Mouse (Mus musculus) forebrain, postnatal 0 days (tissue): ENCODE measurements around the gene Dlgap1. TPM values are rescaled to one million over a fixed set of nuclear protein-coding genes. Genes with fewer than 3 reads are reported as not detected.

Experiments used
- ATAC-seq: fragments of 200-750 bp; cut with Nextera tagmentation; 2 replicates; pipeline ENCODE4 v1.8.0; 2017; ENCODE audit warnings: mild to moderate bottlenecking, moderate library complexity
- DNase-seq: peaks from one replicate; pipeline ENCODE4 v3.0.0-alpha.2; 2015
- H3K27ac ChIP-seq: fragments of 300-500 bp; sonication (generic); 2 replicates; pipeline ENCODE4 v1.5.1; 2014; ENCODE audit warnings: low read depth, mild to moderate bottlenecking, antibody characterized with exemption, low read length, moderate library complexity, mixed read lengths
- H3K27me3 ChIP-seq: fragments of 300-500 bp; sonication (generic); 2 replicates; pipeline ENCODE4 v1.6.1; 2014; ENCODE audit warnings: mild to moderate bottlenecking, low read length, mixed read lengths; ENCODE audit not compliant: insufficient read depth
- H3K36me3 ChIP-seq: fragments of 300-500 bp; sonication (generic); 2 replicates; pipeline ENCODE4 v1.6.1; 2014; ENCODE audit warnings: mild to moderate bottlenecking, moderate library complexity; ENCODE audit not compliant: insufficient read depth
- H3K4me1 ChIP-seq: fragments of 300-500 bp; sonication (generic); 2 replicates; pipeline ENCODE4 v1.6.1; 2014; ENCODE audit warnings: antibody characterized with exemption; ENCODE audit not compliant: insufficient read depth
- H3K4me2 ChIP-seq: fragments of 300-500 bp; sonication (generic); 2 replicates; pipeline ENCODE4 v1.6.1; 2014; ENCODE audit warnings: low read depth, mild to moderate bottlenecking, moderate library complexity
- H3K4me3 ChIP-seq: fragments of 300-500 bp; sonication (generic); 2 replicates; pipeline ENCODE4 v1.5.1; 2014; ENCODE audit warnings: low read depth, low read length, mixed read lengths
- H3K9ac ChIP-seq: fragments of 300-500 bp; sonication (generic); 2 replicates; pipeline ENCODE4 v1.6.1; 2014; ENCODE audit warnings: mild to moderate bottlenecking
- H3K9me3 ChIP-seq: fragments of 300-500 bp; sonication (generic); 2 replicates; pipeline ENCODE4 v1.6.1; 2016; ENCODE audit warnings: low read length
- CTCF ChIP-seq: sonication (generic); IDR thresholded peaks from 2 replicates; pipeline ENCODE4 v1.5.1; 2016; ENCODE audit warnings: antibody characterized with exemption, control low read depth, low read depth
- WGBS: fragments of 180-500 bp; shearing (Covaris S2); extraction: QIAGEN DNeasy Blood & Tissue Kit; methylation state at CpG from one replicate; pipeline ENCODE4 v1.1.7; 2014; 5-methylcytosine and 5-hydroxymethylcytosine counted together
- polyA plus RNA-seq: library from polyadenylated mRNA; unstranded; fragments of >200 nt; fragmentation: Nextera tagmentation; extraction: Ambion mirVana; gene quantifications from 2 replicates; pipeline ENCODE4 v1.2.1, GENCODE M21; 2015
- total RNA-seq: library from RNA; depleted of rRNA; stranded (reverse); fragments of >200 nt; gene quantifications from 2 replicates; pipeline ENCODE4 v1.2.3, GENCODE M21; 2014

The Dlgap1 gene
- total and polyA plus RNA-seq, 2 experiments from 2014 or later: 44.8 to 105 TPM

- Histone ChIP-seq H3K4me3 (no peak overlapping the region), H3K4me2 (no peak overlapping the region), H3K27me3 (no peaks in the 10 kb centered on the region), H3K4me1 (no peaks in the 10 kb centered on the region), H3K9me3 (no peaks in the 10 kb centered on the region), H3K9ac (no peak overlapping the region), H3K36me3 (no peaks in the 10 kb centered on the region), H3K27ac (no peak overlapping the region)
- WGBS: 80% methylated on average over 5 of the region's 5 CpGs
- no peak for DNase-seq
- ATAC-seq: peak; percentile 25; the same call in 1 of the 2 replicates
- TF ChIP-seq CTCF: no peak
Observed at GRCm38 (mm10) chr17:70728719-70729281, 759.9 kb downstream of the Dlgap1 start.

GRCm38 (mm10) chr17:70734728-70735127, 765.9 kb downstream of the Dlgap1 start:
- H3K4me3 ChIP-seq: no peak overlapping the region
- no peak overlapping the region for H3K27ac ChIP-seq
- no peaks in the 10 kb centered on the region for H3K4me1 ChIP-seq
- no peaks in the 10 kb centered on the region for H3K9me3 ChIP-seq
- no peak overlapping the region for H3K4me2 ChIP-seq
- no peak for ATAC-seq
- no peaks in the 10 kb centered on the region for H3K27me3 ChIP-seq
- H3K36me3 ChIP-seq: no peaks in the 10 kb centered on the region
- no peak overlapping the region for H3K9ac ChIP-seq
- no peak for DNase-seq
- TF ChIP-seq CTCF: no peak
- WGBS: 94% methylated on average over 3 of the region's 3 CpGs

- H3K4me1 ChIP-seq: no peaks in the 10 kb centered on the region
- no peak for DNase-seq
- no peak overlapping the region for H3K9ac ChIP-seq
- ATAC-seq: no peak
- no peak for TF ChIP-seq CTCF
- no peaks in the 10 kb centered on the region for H3K27me3 ChIP-seq
- no peak overlapping the region for H3K4me3 ChIP-seq
- H3K36me3 ChIP-seq: no peaks in the 10 kb centered on the region
- no peaks in the 10 kb centered on the region for H3K9me3 ChIP-seq
- 67% methylated on average over 3 of the region's 3 CpGs for WGBS
- no peak overlapping the region for H3K27ac ChIP-seq
- H3K4me2 ChIP-seq: no peak overlapping the region
Observed at GRCm38 (mm10) chr17:70735396-70735795, 766.5 kb downstream of the Dlgap1 start.

- Histone ChIP-seq H3K9ac (no peak overlapping the region), H3K27me3 (no peaks in the 10 kb centered on the region), H3K9me3 (no peaks in the 10 kb centered on the region), H3K27ac (no peak overlapping the region), H3K4me1 (no peaks in the 10 kb centered on the region), H3K4me3 (no peak overlapping the region), H3K4me2 (peak overlapping the region; percentile 41), H3K36me3 (no peaks in the 10 kb centered on the region)
- peak; percentile 46 for TF ChIP-seq CTCF
- 3% methylated on average over 6 of the region's 6 CpGs for WGBS
- ATAC-seq: peak; percentile 68
- DNase-seq: peak; percentile 47
Observed at GRCm38 (mm10) chr17:70737424-70737823, 768.6 kb downstream of the Dlgap1 start.

GRCm38 (mm10) chr17:70738168-70738854, 769.4 kb downstream of the Dlgap1 start:
- TF ChIP-seq CTCF: peak; percentile 73
- Histone ChIP-seq H3K9ac (no peak overlapping the region), H3K9me3 (no peaks in the 10 kb centered on the region), H3K27me3 (no peaks in the 10 kb centered on the region), H3K4me2 (peak overlapping the region; percentile 41), H3K4me3 (no peak overlapping the region), H3K4me1 (no peaks in the 10 kb centered on the region), H3K36me3 (no peaks in the 10 kb centered on the region), H3K27ac (no peak overlapping the region)
- 5% methylated on average over 17 of the region's 17 CpGs for WGBS
- ATAC-seq (peak; percentile 93), DNase-seq (peak; percentile 75)

- ATAC-seq (no peak), DNase-seq (no peak)
- Histone ChIP-seq H3K27me3 (no peaks in the 10 kb centered on the region), H3K9ac (no peak overlapping the region), H3K4me1 (no peaks in the 10 kb centered on the region), H3K4me2 (no peak overlapping the region), H3K4me3 (no peak overlapping the region), H3K36me3 (no peaks in the 10 kb centered on the region), H3K9me3 (no peaks in the 10 kb centered on the region), H3K27ac (no peak overlapping the region)
- no peak for TF ChIP-seq CTCF
- WGBS: 81% methylated on average over 6 of the region's 6 CpGs
Observed at GRCm38 (mm10) chr17:70739346-70739745, 770.5 kb downstream of the Dlgap1 start.

- no peak for DNase-seq
- H3K9ac ChIP-seq: no peak overlapping the region
- TF ChIP-seq CTCF: no peak
- H3K4me3 ChIP-seq: no peak overlapping the region
- no peaks in the 10 kb centered on the region for H3K4me1 ChIP-seq
- H3K27me3 ChIP-seq: no peaks in the 10 kb centered on the region
- no peak for ATAC-seq
- WGBS: 90% methylated on average over 1 of the region's 1 CpGs
- H3K9me3 ChIP-seq: no peaks in the 10 kb centered on the region
- H3K27ac ChIP-seq: no peak overlapping the region
- no peak overlapping the region for H3K4me2 ChIP-seq
- H3K36me3 ChIP-seq: no peaks in the 10 kb centered on the region
Observed at GRCm38 (mm10) chr17:70741696-70742095, 772.8 kb downstream of the Dlgap1 start.
